Mouse (Mus musculus) myocyte (in vitro differentiated cells): Measurements from ENCODE around the gene Nod2.

Experiments
- POLR2A ChIP-seq: IDR thresholded peaks from one replicate; pipeline ENCODE4 v1.6.1; 2011; ENCODE audit warnings: low read depth, mild to moderate bottlenecking, control low read depth, moderate library complexity; ENCODE audit not compliant: insufficient read length
- USF1 ChIP-seq: IDR thresholded peaks from one replicate; pipeline ENCODE4 v1.6.1; 2011; ENCODE audit warnings: low read depth, mild to moderate bottlenecking, control low read depth, moderate library complexity

- TF ChIP-seq POLR2A (no peak), USF1 (no peak)
Measured at GRCm38 (mm10) chr8:88668400-88669086, 21.4 kb downstream of the Nod2 start.
